Mouse (Mus musculus): ENCODE measurements around the gene Tspan5.

DNA sequence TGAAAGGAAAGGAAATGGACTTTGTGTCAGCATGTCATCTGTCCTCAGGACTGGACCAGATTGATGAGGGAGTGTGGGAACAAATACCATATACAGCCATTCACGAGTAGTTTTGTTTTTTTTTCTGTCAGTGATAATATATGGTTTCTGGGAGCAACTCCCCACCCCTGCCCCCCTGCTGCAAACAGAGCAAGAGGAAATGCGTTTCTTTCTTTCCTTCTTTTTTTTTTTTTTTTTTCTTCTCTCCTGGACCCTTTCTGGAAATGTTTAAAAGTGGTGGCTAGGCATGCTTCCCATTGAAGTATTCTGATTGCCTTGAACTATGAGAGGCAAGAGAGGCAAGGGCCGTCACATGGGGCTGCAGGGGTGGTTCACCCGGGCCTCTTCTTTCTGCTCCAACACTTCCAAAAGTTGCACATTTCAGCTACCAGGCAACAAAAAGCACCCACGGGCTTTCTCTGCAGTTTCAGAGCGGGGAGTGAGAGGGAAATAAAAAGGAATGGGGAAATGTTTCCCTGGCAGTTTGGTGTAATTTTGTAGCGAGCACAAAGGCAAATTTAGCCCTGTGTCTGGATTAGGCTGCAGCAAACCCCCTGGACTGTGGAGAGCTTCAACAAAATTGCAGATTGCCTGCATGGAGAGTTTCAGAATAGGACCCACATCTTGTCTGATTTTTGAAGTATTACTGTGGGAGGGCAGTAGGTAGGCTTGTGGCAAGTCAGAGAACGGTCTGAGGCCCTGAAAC lies 2.2 kb downstream of the Tspan5 start:
- TF ChIP-seq CTCF (IDR thresholded peaks at IDR 0.05; ENCODE audit: low read depth, low read length): no peak
- no peak for TF ChIP-seq POLR2A (IDR thresholded peaks at IDR 0.05; ENCODE audit: insufficient read depth, low read length)

Data from ES-Bruce4 (cell line).